Mouse (Mus musculus): Measurements from ENCODE around the gene Sptlc2.
"Not testable (repeated sequence)": the region's sequence is repeated elsewhere in the genome, so short reads cannot be mapped to it uniquely, and the experiment has no call there.

The Sptlc2 gene

DNA sequence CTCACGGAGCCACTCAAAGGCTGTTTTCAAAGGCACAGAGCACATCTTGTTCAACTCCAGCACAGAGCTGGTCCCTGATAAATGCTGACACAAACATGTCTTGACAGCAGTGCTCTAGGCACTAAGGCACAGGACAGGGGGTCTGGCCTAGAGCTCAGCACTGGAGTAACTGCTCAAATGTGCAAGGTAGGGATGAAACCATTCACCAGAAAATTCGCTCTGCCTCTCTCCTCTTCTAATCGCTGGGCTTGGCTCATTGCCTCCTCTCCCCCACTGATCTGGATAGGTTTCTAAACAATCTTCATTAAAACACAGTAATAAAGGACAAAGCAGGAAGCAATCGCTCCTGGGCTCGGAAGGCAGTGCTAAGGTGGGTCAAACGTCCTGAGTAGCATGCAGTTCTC is 57.1 kb downstream of the Sptlc2 start:
- DNase-seq (ENCODE audit: low spot score in 2 of 2), result no peak

DNA sequence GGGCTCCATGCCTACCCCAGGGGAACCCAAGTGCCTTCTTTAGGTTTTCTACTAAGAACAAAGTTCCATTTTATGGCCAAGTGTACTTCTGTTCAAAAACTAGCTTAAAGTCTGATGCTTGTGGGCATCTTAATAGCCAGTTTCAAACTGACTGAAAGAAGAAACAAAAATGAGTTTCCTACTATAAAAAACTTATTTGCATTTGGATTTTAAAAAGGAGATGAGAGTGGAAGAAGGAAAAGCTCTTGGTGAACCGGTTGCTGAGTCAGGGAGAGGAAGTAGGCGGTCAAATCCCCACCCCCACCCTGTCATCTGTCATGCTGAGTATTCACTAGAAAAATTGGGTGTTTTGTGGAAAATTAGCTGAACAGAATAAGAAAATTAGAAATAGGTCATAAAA is 57.9 kb downstream of the Sptlc2 start:
- no peak for DNase-seq (ENCODE audit: low spot score in 2 of 2)

DNA sequence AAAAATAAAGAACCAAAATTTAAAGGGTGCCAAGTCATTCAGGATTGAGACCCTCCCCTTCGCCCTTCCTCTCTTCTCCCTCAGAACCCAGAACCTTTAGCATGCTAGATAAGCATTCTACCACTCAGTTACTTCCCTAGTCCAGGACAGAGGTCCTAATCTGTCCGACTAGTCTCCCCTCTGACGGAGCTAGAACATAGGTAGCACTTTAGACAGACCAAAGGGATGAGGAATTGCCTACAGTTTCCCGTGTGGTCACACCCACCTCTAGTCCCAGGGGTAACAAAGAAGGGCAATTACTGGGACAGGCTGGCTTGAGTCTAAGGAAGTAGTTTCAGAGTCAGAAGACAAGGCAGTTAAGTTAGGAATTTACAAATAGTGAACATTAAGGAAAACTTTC is 60.1 kb downstream of the Sptlc2 start:
- DNase-seq (ENCODE audit: low spot score in 2 of 2), result no peak

DNA sequence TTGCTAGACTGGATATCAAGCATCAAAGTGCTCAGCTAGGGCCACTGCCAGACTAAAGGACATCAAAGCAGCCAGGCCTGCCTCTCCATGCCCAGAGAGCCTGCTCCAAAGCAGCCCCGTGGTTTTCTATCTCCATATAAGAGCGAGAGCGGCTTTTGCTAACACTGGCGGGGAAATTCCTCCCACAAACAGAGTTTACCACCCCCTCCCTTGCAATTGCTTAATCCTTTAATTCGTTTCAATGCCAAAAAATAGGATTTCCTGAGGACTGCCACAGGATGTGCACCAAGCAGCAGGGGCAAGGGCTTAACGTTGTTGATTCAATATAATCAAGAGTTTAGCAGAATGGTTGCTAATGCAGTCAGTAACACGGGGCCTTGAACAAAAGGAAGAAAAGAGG is 60.5 kb downstream of the Sptlc2 start:
- DNase-seq (ENCODE audit: low spot score in 2 of 2), result no peak

DNA sequence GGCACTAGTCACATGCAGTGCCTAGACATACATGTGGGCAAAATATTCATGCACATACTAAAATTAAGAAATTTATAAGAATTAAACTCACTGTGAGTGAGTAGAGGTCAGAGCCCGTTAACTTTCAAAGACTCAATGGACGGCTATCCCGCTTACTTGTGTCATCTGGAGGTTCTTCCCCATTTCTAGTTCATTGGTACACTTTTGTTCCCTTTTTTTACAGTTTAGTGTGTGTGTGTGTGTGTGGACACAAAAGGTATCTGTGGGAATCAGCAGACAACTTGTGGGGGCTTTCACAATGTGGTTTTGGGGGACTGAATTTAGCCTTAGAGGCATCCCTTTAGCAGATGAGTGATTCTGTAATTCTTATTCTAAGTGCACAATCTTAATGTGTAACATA is 62.7 kb downstream of the Sptlc2 start:
- no peak for DNase-seq (ENCODE audit: low spot score in 2 of 2)

DNA sequence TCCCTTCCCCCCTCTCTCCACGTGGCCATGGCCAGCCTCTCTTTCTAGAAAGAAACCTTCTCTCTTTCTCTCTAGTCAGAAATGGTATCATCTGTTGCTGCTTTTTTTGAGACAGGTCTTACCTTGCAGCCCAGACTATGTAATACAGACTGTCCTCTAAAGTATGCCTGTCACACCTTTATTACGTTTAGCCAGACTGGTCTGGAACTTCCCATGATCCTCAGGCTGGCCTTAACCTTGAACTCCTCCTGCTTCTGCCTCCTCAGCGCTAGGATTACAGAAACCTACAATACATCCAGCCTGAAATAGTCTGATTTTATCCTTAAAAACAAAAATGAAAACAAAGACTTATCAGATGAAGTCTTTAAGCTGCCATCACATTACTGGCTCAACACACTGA is 68.9 kb downstream of the Sptlc2 start:
- DNase-seq (ENCODE audit: low spot score in 2 of 2), result no peak

DNA sequence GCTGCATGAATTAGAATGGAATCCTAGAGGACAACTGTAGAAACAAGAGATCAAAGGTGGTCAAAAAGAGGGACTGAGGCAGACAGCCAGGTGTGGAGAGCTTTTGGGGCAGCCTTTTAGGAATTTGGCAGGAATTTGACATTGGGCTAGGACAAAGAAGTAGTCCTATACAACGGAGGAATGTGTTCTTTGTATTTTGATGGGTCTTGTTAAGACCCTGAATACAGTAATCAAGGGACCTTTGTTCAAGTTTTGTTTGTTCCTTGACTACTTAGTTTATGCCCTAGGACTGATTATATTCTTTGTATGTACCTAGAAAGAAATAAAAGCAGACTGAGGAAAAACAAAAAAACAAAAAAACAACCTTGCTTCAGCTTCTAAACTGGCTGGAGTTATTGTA is 70.2 kb downstream of the Sptlc2 start:
- no peak for DNase-seq (ENCODE audit: low spot score in 2 of 2)

DNA sequence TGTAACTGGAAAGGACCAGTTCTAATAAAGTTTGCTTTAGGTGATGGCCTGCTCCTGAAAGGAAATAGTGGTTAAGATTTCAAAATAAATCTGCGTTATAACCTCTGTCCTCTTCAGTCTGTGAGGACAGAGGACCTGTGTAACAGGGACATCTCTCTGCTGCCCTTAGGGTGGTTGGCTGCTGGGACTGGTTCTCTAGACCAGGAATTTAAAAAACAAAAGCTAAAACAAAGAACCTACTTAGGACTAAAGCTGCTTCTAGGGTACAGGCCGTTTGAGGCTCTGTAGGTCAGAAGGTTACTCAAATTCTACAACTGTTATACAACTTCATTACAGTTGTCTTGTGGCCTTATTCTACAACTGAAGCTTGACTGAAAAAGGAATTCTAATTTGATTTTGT is 75.1 kb downstream of the Sptlc2 start:
- no peak for DNase-seq (ENCODE audit: low spot score in 2 of 2)

DNA sequence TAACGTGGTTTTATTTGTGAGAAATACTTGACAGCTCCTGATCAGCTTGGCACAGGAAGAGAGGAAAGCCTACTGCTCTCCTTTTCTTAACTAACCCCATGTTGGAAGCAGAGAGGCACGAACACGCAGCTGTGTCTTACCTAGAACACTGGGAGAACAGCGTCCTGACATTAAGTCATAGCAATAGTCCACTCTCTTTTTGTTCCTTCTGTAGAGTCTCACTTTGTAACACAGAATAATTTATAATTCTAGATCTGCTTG is 81.6 kb downstream of the Sptlc2 start:
- not testable (repeated sequence) for DNase-seq (ENCODE audit: low spot score in 2 of 2)

DNA sequence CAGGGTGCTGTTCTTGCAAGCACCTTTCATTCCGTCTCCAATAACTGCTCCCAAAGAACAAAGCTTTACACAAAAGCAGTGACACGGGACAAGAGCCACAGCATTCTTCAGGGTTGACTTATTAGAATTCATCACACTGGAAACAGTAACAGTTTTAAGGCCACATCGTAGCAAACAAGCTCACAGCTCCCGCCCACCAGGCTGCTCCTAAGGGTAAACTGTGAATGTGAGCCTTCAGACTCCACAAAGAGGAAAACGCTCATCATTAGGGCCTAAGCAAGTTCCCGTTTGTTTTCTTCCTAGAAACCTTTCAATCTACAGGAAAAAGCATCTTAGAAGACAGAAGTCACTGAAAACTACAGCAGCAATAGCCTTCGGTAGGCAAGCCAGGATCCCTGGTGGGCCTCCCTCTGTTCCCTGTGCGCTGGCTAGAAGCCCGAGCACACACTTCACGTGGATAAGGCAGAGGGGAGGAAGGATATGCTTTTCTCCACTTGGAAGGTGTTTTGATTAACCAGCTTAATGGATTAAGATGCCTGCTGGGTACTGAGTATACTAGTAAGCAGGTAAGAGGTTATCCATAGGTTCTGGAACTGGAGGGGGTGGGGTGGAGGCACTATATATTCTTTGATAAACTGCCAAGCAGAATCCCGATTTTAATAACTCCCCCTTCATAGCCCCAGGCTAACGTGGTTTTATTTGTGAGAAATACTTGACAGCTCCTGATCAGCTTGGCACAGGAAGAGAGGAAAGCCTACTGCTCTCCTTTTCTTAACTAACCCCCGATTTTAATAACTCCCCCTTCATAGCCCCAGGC is 82.2 kb downstream of the Sptlc2 start:
- no peak for DNase-seq (ENCODE audit: low spot score in 2 of 2)

DNA sequence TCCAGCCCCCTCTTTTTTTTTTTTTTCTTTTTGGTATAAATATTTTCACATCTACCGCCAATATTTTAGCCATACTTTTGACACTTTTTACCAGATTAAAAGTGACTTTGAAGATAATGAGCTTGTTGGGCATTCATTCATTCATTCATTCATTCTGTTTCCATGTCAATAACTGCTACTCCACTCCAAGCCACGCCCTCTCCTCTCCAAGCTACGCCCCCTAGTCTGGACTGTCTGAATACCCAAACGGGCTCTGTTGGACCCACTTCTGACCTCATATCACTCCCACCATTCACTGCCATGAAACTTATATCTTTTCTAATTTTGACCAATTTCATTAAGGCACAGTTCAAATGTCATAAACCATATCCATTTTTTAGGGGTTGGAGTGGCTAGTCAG is 87.0 kb downstream of the Sptlc2 start:
- no peak for DNase-seq (ENCODE audit: low spot score in 2 of 2)

DNA sequence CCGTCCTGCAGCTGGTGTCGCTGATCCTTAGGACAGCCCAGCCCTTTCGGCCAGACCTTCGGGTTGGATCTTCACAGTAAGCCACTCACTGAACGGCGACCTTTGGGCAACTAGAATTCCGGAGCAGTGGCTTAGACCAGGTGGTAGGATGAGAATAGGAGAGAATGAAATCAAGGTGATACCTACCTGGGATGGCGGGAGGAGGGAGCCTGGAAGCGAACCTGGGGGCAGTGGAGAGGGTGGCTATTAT is 87.8 kb downstream of the Sptlc2 start:
- DNase-seq (ENCODE audit: low spot score in 2 of 2), result no peak

DNA sequence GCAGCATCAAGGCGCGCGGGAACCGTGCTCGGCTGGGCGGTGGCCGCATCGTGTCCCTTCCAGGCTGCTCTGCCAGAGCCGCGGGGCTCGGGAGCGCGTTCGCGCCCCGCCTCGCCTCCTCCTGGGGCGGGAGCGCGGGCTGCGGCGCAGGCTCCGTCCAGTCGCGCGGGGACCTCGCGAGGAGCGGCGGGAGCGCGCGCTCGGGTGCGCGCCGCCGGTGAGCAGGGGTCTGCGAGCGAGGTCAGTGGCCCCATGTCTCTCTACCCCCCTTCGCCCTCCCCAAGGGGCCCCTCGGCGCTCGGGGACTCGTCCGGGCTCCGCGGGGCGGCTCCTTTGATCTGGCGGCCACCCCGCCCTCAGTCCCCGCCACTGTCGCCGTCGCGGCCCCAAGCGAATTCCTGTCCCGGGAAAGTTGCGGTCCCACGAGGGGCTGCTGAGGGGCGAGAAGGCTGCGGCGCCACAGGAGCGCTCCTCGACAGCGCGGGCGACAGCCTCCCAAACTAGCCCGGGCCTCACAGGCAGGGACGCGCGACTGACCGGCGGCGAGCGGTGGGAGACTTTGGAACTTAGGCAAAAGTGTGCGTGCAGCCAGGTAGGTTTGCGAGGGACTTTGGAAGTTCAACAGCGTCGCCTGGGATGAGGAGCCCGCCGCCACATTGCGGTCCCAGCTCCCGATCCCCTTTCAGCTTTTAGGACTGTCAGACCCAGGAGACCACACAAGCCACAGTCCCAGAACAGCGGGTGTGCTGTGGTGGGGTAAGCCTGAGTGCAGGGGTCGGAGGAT is 88.3 kb downstream of the Sptlc2 start, which contains the start of gene Ism2:
Ism2 (minus strand) TSS at position 49 of the 784 bp plus-strand sequence.
- peak in 1 of 2 experiments; percentile 19 for DNase-seq (ENCODE audit: low spot score in 2 of 2)

DNA sequence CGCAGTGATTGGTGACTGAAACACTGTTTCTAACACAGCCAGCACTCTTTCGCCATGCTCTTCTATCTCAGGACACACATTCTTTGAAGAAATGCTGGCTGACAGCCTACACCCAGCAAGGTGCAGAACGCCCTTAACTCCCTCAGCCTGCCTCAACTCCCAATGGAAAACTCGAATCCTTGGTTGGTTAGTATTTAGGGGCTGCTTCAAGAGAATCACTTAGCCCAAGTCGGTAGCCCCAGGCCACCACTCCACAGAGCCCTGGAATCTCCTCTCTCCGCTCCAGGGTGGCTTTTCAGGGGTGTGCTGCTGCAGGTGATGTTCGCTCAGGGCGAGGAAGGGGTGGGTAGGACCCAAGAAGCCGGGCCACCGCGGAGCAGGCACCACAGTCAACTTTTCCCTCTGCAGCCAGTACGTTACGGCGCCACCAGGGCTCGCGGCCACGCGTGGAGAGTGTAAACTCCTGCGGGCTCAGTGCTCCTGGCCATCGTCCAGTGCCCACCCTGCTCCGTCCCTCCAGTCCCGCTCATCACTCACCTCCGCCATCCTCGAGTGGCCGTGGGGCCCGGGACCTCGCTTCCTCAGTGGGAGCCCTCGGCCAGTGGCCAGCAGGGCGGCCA is 89.0 kb downstream of the Sptlc2 start:
- no peak for DNase-seq (ENCODE audit: low spot score in 2 of 2)

DNA sequence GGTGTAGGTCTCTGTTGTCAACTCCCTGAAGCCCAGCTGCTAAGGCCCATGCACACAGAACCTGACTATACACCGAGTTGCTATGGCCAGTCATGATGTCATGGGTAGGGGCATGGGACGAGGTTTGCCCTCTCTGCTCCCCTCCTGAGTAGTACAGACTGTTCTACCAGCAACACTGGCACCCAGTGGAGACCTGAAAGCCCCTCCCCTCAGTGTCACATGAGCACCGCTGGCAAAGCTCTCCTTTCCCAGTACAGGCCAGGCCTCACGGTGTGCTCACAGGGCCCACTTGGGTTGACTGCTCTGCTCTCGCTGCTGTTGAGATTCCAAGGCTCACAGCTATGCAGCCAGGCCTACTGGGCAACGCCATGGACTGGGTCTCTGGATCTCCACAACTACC is 94.2 kb downstream of the Sptlc2 start:
- DNase-seq (ENCODE audit: low spot score in 2 of 2), result no peak

DNA sequence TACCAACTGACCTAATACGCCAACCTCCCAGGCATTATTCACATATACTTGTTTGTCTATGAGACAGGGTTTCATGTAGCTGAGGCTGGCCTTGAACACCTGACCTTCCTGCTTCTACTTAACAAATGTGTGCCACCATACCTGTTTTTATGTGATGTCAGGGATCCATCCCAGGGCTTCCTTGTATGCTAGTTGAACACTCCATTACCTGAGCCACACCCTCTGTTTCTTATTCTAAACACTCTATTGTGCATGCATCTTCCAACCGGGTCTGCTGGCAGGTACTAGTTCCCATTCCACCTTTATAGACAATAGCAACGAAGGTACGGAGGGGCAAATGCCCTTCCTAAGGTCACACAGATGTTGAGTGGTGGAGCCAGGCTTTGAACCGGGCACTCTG is 99.1 kb downstream of the Sptlc2 start:
- no peak for DNase-seq (ENCODE audit: low spot score in 2 of 2)

DNA sequence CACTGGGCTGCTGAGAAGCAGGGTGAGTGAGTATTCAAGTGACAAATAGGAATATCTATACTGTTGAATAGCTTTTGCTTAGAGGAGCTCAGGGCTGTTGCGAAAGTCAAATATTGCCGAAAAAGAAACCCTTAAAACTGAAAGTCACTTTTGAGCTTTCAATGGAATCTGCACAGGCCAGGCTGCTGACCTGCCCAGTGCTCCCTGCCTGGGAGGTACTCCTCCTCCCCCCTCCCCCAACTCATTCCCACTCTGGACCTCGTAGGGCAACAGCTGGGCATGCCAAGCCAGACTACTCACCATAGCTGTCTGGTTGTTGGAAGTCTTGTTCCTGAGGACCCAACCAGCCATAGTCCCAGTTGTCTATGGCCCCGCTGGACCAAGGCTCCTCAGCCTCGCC is 103.4 kb downstream of the Sptlc2 start:
- no peak for DNase-seq (ENCODE audit: low spot score in 2 of 2)

DNA sequence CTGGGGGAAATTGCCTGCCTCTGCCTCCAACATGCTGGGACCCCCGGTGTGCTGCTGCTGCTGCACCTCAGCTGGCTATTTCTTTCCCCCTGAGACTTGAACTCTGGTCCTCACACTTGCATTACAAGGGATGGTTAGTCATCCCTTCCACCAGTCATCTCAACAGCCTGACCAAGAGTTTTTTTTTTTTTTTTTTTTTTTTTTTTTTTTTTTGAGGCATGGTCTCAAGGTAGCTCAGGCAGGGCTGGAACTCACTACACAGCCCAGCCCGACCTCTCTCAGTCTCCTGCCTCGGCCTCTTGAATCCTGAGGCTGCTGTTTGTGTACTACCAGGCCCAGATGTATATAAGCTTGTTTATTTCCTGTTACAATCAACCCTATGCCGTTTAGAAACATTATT is 103.9 kb downstream of the Sptlc2 start:
- no peak for DNase-seq (ENCODE audit: low spot score in 2 of 2)

DNA sequence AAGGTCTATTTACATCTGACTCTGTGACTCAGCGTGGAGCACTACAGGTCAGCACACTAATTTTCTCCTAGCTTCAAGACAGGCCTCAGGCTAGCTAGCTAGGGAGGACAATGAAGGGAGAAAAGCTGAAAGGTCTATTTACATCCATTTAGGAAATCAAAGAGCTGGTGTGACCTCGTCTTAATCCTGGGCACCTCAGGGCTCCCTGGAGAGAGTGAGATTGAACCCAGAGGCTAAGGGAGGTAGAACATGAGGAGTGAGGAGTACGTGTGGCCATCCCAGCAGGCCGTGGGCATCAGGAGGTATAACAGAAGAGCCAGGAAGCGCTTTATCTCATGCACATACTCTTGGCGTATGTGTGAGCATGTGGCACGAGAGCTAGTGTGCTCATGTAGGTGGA is 104.4 kb downstream of the Sptlc2 start:
- no peak for DNase-seq (ENCODE audit: low spot score in 2 of 2)

DNA sequence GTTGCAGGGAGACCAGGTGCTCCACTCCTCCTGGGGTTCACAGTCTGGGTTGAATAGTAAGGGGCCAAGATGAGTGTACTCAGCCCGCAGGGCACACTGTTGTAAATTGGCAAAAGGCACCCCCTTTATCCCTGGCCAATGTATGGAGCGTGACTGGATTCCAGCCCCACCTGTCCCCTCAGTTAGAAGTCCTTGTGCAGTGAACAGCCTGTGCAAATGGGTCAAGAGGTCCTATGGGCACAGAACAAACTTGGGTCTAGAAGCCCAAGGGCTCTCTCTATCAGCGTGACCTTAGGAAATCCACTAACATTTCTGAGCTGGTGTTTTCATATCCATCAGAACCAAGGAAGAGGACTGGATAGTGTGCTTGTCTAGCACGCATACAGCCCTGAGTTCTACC is 105.4 kb downstream of the Sptlc2 start:
- no peak for DNase-seq (ENCODE audit: low spot score in 2 of 2)

DNA sequence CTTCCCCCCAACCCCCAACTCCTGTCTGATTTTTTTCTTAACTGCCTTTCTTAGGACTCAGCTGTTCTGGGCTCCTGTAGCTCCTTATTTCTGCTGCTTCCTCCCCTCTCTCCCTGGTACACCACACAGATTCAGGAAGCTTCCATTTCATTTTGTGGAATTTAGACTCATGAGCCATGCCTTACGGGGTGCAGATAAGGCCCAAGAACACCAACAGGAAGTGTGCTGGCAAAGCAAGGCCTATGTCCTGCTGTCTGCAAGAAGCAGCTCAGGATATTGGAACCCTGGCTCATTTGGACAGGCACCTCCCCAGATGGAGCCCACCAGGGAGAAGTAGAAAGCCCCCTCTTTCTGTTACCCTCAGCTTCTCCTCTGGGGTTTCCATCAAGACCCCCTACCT is 106.4 kb downstream of the Sptlc2 start:
- DNase-seq (ENCODE audit: low spot score in 2 of 2), result no peak

DNA sequence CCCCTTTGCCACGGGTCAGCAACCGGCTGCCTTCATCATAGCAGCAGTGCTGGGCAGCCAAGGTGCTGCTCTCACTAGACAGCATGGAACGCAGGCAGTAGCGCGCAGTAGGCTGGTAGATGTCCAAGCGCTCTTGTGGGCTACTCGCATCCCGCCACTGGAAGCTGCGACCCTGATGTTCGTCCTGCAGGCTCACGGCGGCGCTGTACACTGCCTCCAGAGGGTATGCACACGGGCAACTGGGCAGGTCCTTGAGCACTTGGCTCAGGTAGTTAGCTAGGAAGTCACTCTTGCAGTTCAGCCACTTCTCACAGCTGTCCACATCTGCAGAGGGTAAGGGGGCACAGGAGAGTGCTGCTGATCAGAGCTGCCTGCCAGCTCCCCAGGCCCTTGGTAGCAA is 108.3 kb downstream of the Sptlc2 start:
- DNase-seq (ENCODE audit: low spot score in 2 of 2), result no peak

DNA sequence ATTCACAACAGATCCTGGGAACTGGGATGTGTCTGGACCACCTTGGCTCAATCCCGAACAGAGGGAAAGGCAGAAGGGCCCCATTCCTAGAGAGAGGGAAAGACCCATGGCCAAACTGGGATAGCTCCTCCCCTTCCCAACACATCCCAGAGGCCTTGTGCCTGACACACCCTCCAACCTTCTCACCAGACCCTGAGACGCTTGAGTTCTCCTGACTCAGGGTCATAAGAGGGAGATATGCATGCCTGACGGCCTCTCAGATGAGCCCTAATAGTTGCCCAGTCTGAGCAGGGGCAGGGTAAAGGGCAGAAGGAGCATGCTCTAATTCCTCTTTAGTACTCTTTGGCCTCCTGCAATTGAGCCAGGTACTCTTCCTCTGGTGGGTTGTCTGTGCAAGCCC is 108.8 kb downstream of the Sptlc2 start:
- no peak for DNase-seq (ENCODE audit: low spot score in 2 of 2)
